Mouse (Mus musculus): ENCODE measurements at regions not wholly inside any gene's neighbourhood (a gene's known extent, or its start where the extent isn't known, plus 50 kb on each side); places are given as distances from the start of the nearest gene placed in this dataset. TPM values are rescaled to one million over a fixed set of nuclear protein-coding genes. Genes with fewer than 3 reads are reported as not detected.

- Histone ChIP-seq H3K4me2 (no peak overlapping the region), H3K9ac (no peak overlapping the region), H3K36me3 (no peaks in the 10 kb centered on the region), H3K4me1 (replicated peaks) (no peaks in the 10 kb centered on the region), H3K27me3 (peaks cover 12% of the 10 kb centered on the region; the same call in 1 of the 2 replicates), H3K4me3 (no peak overlapping the region), H3K27ac (no peak overlapping the region), H3K9me3 (replicated peaks) (no peaks in the 10 kb centered on the region)
- ATAC-seq (replicated peaks; ENCODE audit: insufficient number of reproducible peaks, insufficient read depth, low FRiP score, low read depth): no peak
- WGBS: 70% methylated on average over 2 of the region's 2 CpGs
Observed at GRCm38 (mm10) chr6:73366626-73367025, 102.8 kb downstream of the 4931417E11Rik start.

GRCm38 (mm10) chr6:73365306-73365705, 104.2 kb downstream of the 4931417E11Rik start:
- Histone ChIP-seq H3K9me3 (replicated peaks) (no peaks in the 10 kb centered on the region), H3K4me3 (no peak overlapping the region), H3K27me3 (peaks cover 12% of the 10 kb centered on the region; the same call in 1 of the 2 replicates), H3K27ac (no peak overlapping the region), H3K4me1 (replicated peaks) (no peaks in the 10 kb centered on the region), H3K4me2 (no peak overlapping the region), H3K36me3 (no peaks in the 10 kb centered on the region), H3K9ac (no peak overlapping the region)
- ATAC-seq (replicated peaks; ENCODE audit: insufficient number of reproducible peaks, insufficient read depth, low FRiP score, low read depth): no peak
- 82% methylated on average over 9 of the region's 9 CpGs for WGBS

GRCm38 (mm10) chr6:73334995-73335394, 86.8 kb downstream of the Suclg1 start:
- no peaks in the 10 kb centered on the region for H3K4me1 ChIP-seq (replicated peaks)
- no peak overlapping the region for H3K4me3 ChIP-seq
- H3K4me2 ChIP-seq: no peak overlapping the region
- no peaks in the 10 kb centered on the region for H3K36me3 ChIP-seq
- no peak overlapping the region for H3K9ac ChIP-seq
- H3K27ac ChIP-seq: no peak overlapping the region
- ATAC-seq (replicated peaks; ENCODE audit: insufficient number of reproducible peaks, insufficient read depth, low FRiP score, low read depth): no peak
- no peaks in the 10 kb centered on the region for H3K27me3 ChIP-seq
- no peaks in the 10 kb centered on the region for H3K9me3 ChIP-seq (replicated peaks)
- WGBS: 59% methylated on average over 6 of the region's 6 CpGs

- Histone ChIP-seq H3K4me2 (no peak overlapping the region), H3K27me3 (no peaks in the 10 kb centered on the region), H3K27ac (no peak overlapping the region), H3K4me1 (replicated peaks) (no peaks in the 10 kb centered on the region), H3K4me3 (no peak overlapping the region), H3K36me3 (no peaks in the 10 kb centered on the region), H3K9me3 (replicated peaks) (no peaks in the 10 kb centered on the region), H3K9ac (no peak overlapping the region)
- no peak for ATAC-seq (replicated peaks; ENCODE audit: insufficient number of reproducible peaks, insufficient read depth, low FRiP score, low read depth)
- WGBS: 87% methylated on average over 11 of the region's 11 CpGs
Observed at GRCm38 (mm10) chr6:73329666-73330065, 81.5 kb downstream of the Suclg1 start.

Small RNA genes lying in the stretch of these regions (microRNA-seq; reads per million reads assigned to microRNA genes)
- gene Gm24370: not detected
